Comparison of ENCODE assay signal across 8 mouse cellular contexts in the genomic region with DNA sequence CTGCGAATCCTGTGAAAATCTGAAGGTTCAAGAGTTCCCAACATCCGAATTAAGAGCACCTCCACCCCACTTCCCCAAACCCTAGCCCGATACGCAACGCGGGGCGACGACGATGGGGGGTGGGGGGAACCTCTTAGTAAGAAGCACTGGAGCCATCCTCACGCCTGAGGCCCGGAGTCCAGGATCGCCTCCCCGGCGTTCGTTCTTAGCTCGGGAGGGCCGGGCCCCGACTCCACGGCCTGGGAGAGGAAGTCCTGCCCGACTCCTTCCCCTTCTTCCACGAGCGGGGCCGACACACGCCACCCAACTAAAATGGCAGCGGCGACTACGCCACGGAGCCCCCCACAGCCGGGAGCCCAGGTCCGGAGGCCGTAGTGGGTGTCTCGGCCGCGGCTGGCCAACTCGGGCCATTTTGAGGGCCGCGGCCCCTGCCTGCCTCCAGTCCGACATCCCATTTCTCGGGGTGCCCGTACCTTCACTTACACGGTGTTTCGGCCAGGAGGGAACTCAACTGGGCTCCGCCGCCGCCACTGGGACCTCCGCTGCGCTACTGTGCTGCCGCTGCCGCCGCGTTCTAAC. TPM values are rescaled to one million over a fixed set of nuclear protein-coding genes. Genes with fewer than 3 reads are reported as not detected.
DNase-seq lines count a peak whose midpoint lies in the region; ATAC-seq lines count a peak whose summit lies in the region.

No protein-coding gene starts in this region.

- no peaks in the 10 kb centered on the region for H3K9me3 ChIP-seq in forebrain, embryonic 13.5 days (replicated peaks)
- H3K9me3 ChIP-seq in intestine, embryonic 16.5 days (ENCODE audit: control insufficient read depth, low read length), result no peaks in the 10 kb centered on the region
- no peaks in the 10 kb centered on the region for H3K9me3 ChIP-seq in lung, embryonic 15.5 days

- WGBS in forebrain, embryonic 13.5 days, result 24% methylated on average over 47 of the region's 51 CpGs
- WGBS in intestine, embryonic 16.5 days, result 20% methylated on average over 51 of the region's 51 CpGs
- 23% methylated on average over 47 of the region's 51 CpGs for WGBS in lung, embryonic 15.5 days

- DNase-seq in ovary, postnatal 10 days (ENCODE audit: low spot score), result peak; percentile 3
- DNase-seq in ovary, postnatal 14 days (ENCODE audit: low spot score), result no peak
- no peak for DNase-seq in cerebellum, adult 18-20 months

- ATAC-seq in activated CD4-positive, CD25-positive, alpha-beta regulatory T cell, adult 4 months, result peak; percentile 25
- peak; percentile 23; the same call in 1 of the 2 replicates for ATAC-seq in forebrain, embryonic 13.5 days
- peak; percentile 52 for ATAC-seq in intestine, embryonic 16.5 days
- ATAC-seq in lung, embryonic 15.5 days (ENCODE audit: borderline replicate concordance, extremely low read depth, low FRiP score, low TSS enrichment), result peak; percentile 49; the same call in 1 of the 2 replicates
- ATAC-seq in neutrophil, adult 5-6 weeks (ENCODE audit: extremely low read depth, insufficient number of reproducible peaks, low FRiP score, poor library complexity, severe bottlenecking), result peak; percentile 33; the same call in 1 of the 2 replicates

- H3K27me3 ChIP-seq in forebrain, embryonic 13.5 days, result peaks cover 13% of the 10 kb centered on the region
- no peaks in the 10 kb centered on the region for H3K27me3 ChIP-seq in intestine, embryonic 16.5 days (replicated peaks; ENCODE audit: control insufficient read depth, insufficient read depth, low read length)
- no peaks in the 10 kb centered on the region; the same call in 1 of the 2 replicates for H3K27me3 ChIP-seq in lung, embryonic 15.5 days

- peak overlapping the region; percentile 72 for H3K4me3 ChIP-seq in forebrain, embryonic 13.5 days
- peak overlapping the region; percentile 74 for H3K4me3 ChIP-seq in intestine, embryonic 16.5 days (ENCODE audit: low read length)
- peak overlapping the region; percentile 77 for H3K4me3 ChIP-seq in lung, embryonic 15.5 days

- peak overlapping the region; percentile 62 for H3K4me2 ChIP-seq in forebrain, embryonic 13.5 days
- H3K4me2 ChIP-seq in intestine, embryonic 16.5 days (ENCODE audit: low read depth, low read length), result 0 out of 2 replicates have a peak overlapping the region, but pooled peaks have one; percentile 47
- peak overlapping the region; percentile 51 for H3K4me2 ChIP-seq in lung, embryonic 15.5 days

- peak overlapping the region; percentile 81 for H3K9ac ChIP-seq in forebrain, embryonic 13.5 days
- peak overlapping the region; percentile 88 for H3K9ac ChIP-seq in intestine, embryonic 16.5 days (ENCODE audit: low read depth, low read length)
- peak overlapping the region; percentile 91 for H3K9ac ChIP-seq in lung, embryonic 15.5 days

- peaks cover 4% of the 10 kb centered on the region; the same call in 1 of the 2 replicates for H3K36me3 ChIP-seq in forebrain, embryonic 13.5 days (ENCODE audit: poor library complexity, severe bottlenecking)
- H3K36me3 ChIP-seq in intestine, embryonic 16.5 days (ENCODE audit: control insufficient read depth, insufficient read depth, low read length), result no peaks in the 10 kb centered on the region
- peaks cover 3% of the 10 kb centered on the region; the same call in 1 of the 2 replicates for H3K36me3 ChIP-seq in lung, embryonic 15.5 days

- H3K27ac ChIP-seq in forebrain, embryonic 13.5 days, result peak overlapping the region; percentile 93
- H3K27ac ChIP-seq in intestine, embryonic 16.5 days (ENCODE audit: low read length), result peak overlapping the region; percentile 89
- peak overlapping the region; percentile 95 for H3K27ac ChIP-seq in lung, embryonic 15.5 days

- peaks cover 3% of the 10 kb centered on the region; the same call in 1 of the 2 replicates for H3K4me1 ChIP-seq in forebrain, embryonic 13.5 days
- H3K4me1 ChIP-seq in intestine, embryonic 16.5 days (ENCODE audit: control insufficient read depth, insufficient read depth, low read length), result no peaks in the 10 kb centered on the region
- H3K4me1 ChIP-seq in lung, embryonic 15.5 days, result no peaks in the 10 kb centered on the region

RNA-seq across cellular contexts. Expression of a gene that starts 0.4 kb away (rescaled TPM):
- 10 to 100 TPM; 27.0 to 27.8 TPM for polyA plus RNA-seq in activated CD4-positive, CD25-positive, alpha-beta regulatory T cell, adult 4 months (2017; shearing (Covaris generic))
- polyA plus RNA-seq in forebrain, embryonic 13.5 days (2015; fragmentation: Nextera tagmentation; extraction: Ambion mirVana), result 30.0 and 33.6 TPM in 2 replicates
- polyA plus RNA-seq in intestine, embryonic 16.5 days (2015; fragmentation: Nextera tagmentation; extraction: Ambion mirVana), result 23.5 and 25.5 TPM in 2 replicates
- 40.6 and 43.5 TPM in 2 replicates for polyA plus RNA-seq in lung, embryonic 15.5 days (2015; fragmentation: Nextera tagmentation; extraction: Ambion mirVana)
- 133 and 138 TPM in 2 replicates for total RNA-seq in neutrophil, adult 5-6 weeks (2017)
